Mouse (Mus musculus) embryonic facial prominence, embryonic 13.5 days (tissue): ENCODE results near the gene Oprl1. TPM values are rescaled to one million over a fixed set of nuclear protein-coding genes. Genes with fewer than 3 reads are reported as not detected.

Source experiments
- ATAC-seq: fragments of 200-750 bp; cut with Nextera tagmentation; 2 replicates; pipeline ENCODE4 v1.8.0; 2017; ENCODE audit warnings: low read depth; ENCODE audit not compliant: insufficient number of reproducible peaks, insufficient read depth, low FRiP score, low TSS enrichment
- H3K27ac ChIP-seq: fragments of 300-500 bp; sonication (generic); 2 replicates; pipeline ENCODE4 v1.5.1; 2015; ENCODE audit warnings: moderate library complexity, mild to moderate bottlenecking, inconsistent platforms
- H3K27me3 ChIP-seq: fragments of 300-500 bp; sonication (generic); 2 replicates; pipeline ENCODE4 v1.6.1; 2015; ENCODE audit warnings: mild to moderate bottlenecking, inconsistent platforms
- H3K36me3 ChIP-seq: fragments of 300-500 bp; sonication (generic); 2 replicates; pipeline ENCODE4 v1.6.1; 2015; ENCODE audit warnings: mild to moderate bottlenecking, inconsistent platforms
- H3K4me1 ChIP-seq: fragments of 300-500 bp; sonication (generic); 2 replicates; pipeline ENCODE4 v1.6.1; 2015; ENCODE audit warnings: inconsistent platforms
- H3K4me2 ChIP-seq: fragments of 300-500 bp; sonication (generic); 2 replicates; pipeline ENCODE4 v1.6.1; 2015; ENCODE audit warnings: moderate library complexity, mild to moderate bottlenecking, inconsistent platforms
- H3K4me3 ChIP-seq: fragments of 300-500 bp; sonication (generic); 2 replicates; pipeline ENCODE4 v1.5.1; 2015; ENCODE audit warnings: mild to moderate bottlenecking, inconsistent platforms
- H3K9ac ChIP-seq: fragments of 300-500 bp; sonication (generic); 2 replicates; pipeline ENCODE4 v1.6.1; 2015; ENCODE audit warnings: mild to moderate bottlenecking, inconsistent platforms
- H3K9me3 ChIP-seq: fragments of 300-500 bp; sonication (generic); 2 replicates; pipeline ENCODE4 v1.6.1; 2016; ENCODE audit warnings: inconsistent platforms
- WGBS: fragments of 180-500 bp; shearing (Covaris S2); methylation state at CpG from one replicate; pipeline ENCODE4 v1.1.7; 2015; ENCODE audit warnings: mixed read lengths; 5-methylcytosine and 5-hydroxymethylcytosine counted together
- polyA plus RNA-seq: library from polyadenylated mRNA; unstranded; fragments of >200 nt; fragmentation: Nextera tagmentation; extraction: Ambion mirVana; gene quantifications from 2 replicates; pipeline ENCODE4 v1.2.1, GENCODE M21; 2015

Gene Oprl1
- polyA plus RNA-seq, 1 experiment from 2014 or later = 2.1 TPM

GRCm38 (mm10) chr2:181721200-181721599 is 6.4 kb downstream of the Oprl1 start:
- ATAC-seq = no peak
- Histone ChIP-seq H3K36me3 (no peaks in the 10 kb centered on the region), H3K27ac (no peak overlapping the region), H3K27me3 (no peaks in the 10 kb centered on the region; the same call in 1 of the 2 replicates), H3K9ac (no peak overlapping the region), H3K4me1 (no peaks in the 10 kb centered on the region), H3K4me2 (no peak overlapping the region), H3K4me3 (no peak overlapping the region), H3K9me3 (no peaks in the 10 kb centered on the region)

- Histone ChIP-seq H3K4me1 (no peaks in the 10 kb centered on the region), H3K4me3 (no peak overlapping the region), H3K4me2 (no peak overlapping the region), H3K27ac (no peak overlapping the region), H3K9ac (no peak overlapping the region), H3K27me3 (no peaks in the 10 kb centered on the region; the same call in 1 of the 2 replicates), H3K9me3 (no peaks in the 10 kb centered on the region), H3K36me3 (no peaks in the 10 kb centered on the region)
- 9% methylated on average over 3 of the region's 3 CpGs for WGBS
- ATAC-seq = no peak
Observed at GRCm38 (mm10) chr2:181722213-181722612, 7.4 kb downstream of the Oprl1 start.

- Histone ChIP-seq H3K27ac (no peak overlapping the region), H3K4me2 (no peak overlapping the region), H3K9me3 (no peaks in the 10 kb centered on the region), H3K9ac (no peak overlapping the region), H3K4me3 (no peak overlapping the region), H3K27me3 (no peaks in the 10 kb centered on the region; the same call in 1 of the 2 replicates), H3K4me1 (no peaks in the 10 kb centered on the region), H3K36me3 (no peaks in the 10 kb centered on the region)
- 51% methylated on average over 9 of the region's 9 CpGs for WGBS
- ATAC-seq = no peak
Observed at GRCm38 (mm10) chr2:181727659-181728262, 12.9 kb downstream of the Oprl1 start.

- Histone ChIP-seq H3K27ac (no peak overlapping the region), H3K4me2 (no peak overlapping the region), H3K4me1 (no peaks in the 10 kb centered on the region), H3K36me3 (no peaks in the 10 kb centered on the region), H3K4me3 (no peak overlapping the region), H3K9me3 (no peaks in the 10 kb centered on the region), H3K9ac (no peak overlapping the region), H3K27me3 (no peaks in the 10 kb centered on the region)
- no peak for ATAC-seq
- WGBS = 44% methylated on average over 3 of the region's 3 CpGs
Observed at GRCm38 (mm10) chr2:181730051-181730450, 15.2 kb downstream of the Oprl1 start.

GRCm38 (mm10) chr2:181752626-181753025 is 37.8 kb downstream of the Oprl1 start:
- Histone ChIP-seq H3K4me2 (no peak overlapping the region), H3K27me3 (no peaks in the 10 kb centered on the region), H3K27ac (no peak overlapping the region), H3K36me3 (no peaks in the 10 kb centered on the region), H3K9me3 (no peaks in the 10 kb centered on the region), H3K4me1 (no peaks in the 10 kb centered on the region), H3K4me3 (no peak overlapping the region), H3K9ac (no peak overlapping the region)
- ATAC-seq = no peak
- WGBS = 81% methylated on average over 1 of the region's 1 CpGs

GRCm38 (mm10) chr2:181758147-181758725 is 43.4 kb downstream of the Oprl1 start:
- no peak overlapping the region for H3K4me2 ChIP-seq
- peaks cover 4% of the 10 kb centered on the region; the same call in 1 of the 2 replicates for H3K27me3 ChIP-seq
- H3K4me3 ChIP-seq = no peak overlapping the region
- no peaks in the 10 kb centered on the region for H3K9me3 ChIP-seq
- no peaks in the 10 kb centered on the region for H3K36me3 ChIP-seq
- peaks cover 6% of the 10 kb centered on the region; the same call in 1 of the 2 replicates for H3K4me1 ChIP-seq
- no peak overlapping the region for H3K27ac ChIP-seq
- H3K9ac ChIP-seq = no peak overlapping the region
- 70% methylated on average over 2 of the region's 2 CpGs for WGBS
- ATAC-seq = no peak

- H3K36me3 ChIP-seq = no peaks in the 10 kb centered on the region
- H3K4me1 ChIP-seq = peaks cover 13% of the 10 kb centered on the region; the same call in 1 of the 2 replicates
- no peak for ATAC-seq
- no peaks in the 10 kb centered on the region for H3K9me3 ChIP-seq
- WGBS = 45% methylated on average over 4 of the region's 4 CpGs
- no peak overlapping the region for H3K27ac ChIP-seq
- peaks cover 12% of the 10 kb centered on the region; the same call in 1 of the 2 replicates for H3K27me3 ChIP-seq
- no peak overlapping the region for H3K4me2 ChIP-seq
- H3K4me3 ChIP-seq = no peak overlapping the region
- H3K9ac ChIP-seq = no peak overlapping the region
Observed at GRCm38 (mm10) chr2:181759041-181759440, 44.2 kb downstream of the Oprl1 start.

GRCm38 (mm10) chr2:181763006-181763830 is 48.4 kb downstream of the Oprl1 start, which contains the start of gene Myt1:
TSS of gene Myt1 (plus strand) at chr2:181763332.
- H3K27ac ChIP-seq = no peak within 1 kb of the TSS
- WGBS = 26% methylated on average over 8 of the region's 8 CpGs
- H3K27me3 ChIP-seq = peaks cover 16% of the 10 kb centered on the region; the same call in 1 of the 2 replicates
- ATAC-seq = no peak; the same call in 1 of the 2 replicates
- no peaks in the 10 kb centered on the region for H3K36me3 ChIP-seq
- peak within 1 kb of the TSS; percentile 15; the same call in 1 of the 2 replicates for H3K4me2 ChIP-seq
- H3K4me1 ChIP-seq = peaks cover 13% of the 10 kb centered on the region; the same call in 1 of the 2 replicates
- no peaks in the 10 kb centered on the region for H3K9me3 ChIP-seq
- H3K4me3 ChIP-seq = no peak within 1 kb of the TSS
- no peak within 1 kb of the TSS for H3K9ac ChIP-seq

- Histone ChIP-seq H3K4me1 (peaks cover 13% of the 10 kb centered on the region; the same call in 1 of the 2 replicates), H3K9me3 (no peaks in the 10 kb centered on the region), H3K27ac (no peak overlapping the region), H3K27me3 (peaks cover 16% of the 10 kb centered on the region; the same call in 1 of the 2 replicates), H3K4me2 (0 out of 2 replicates have a peak overlapping the region, but pooled peaks have one; percentile 15), H3K4me3 (no peak overlapping the region), H3K36me3 (no peaks in the 10 kb centered on the region), H3K9ac (no peak overlapping the region)
- ATAC-seq = no peak
- 12% methylated on average over 14 of the region's 14 CpGs for WGBS
Observed at GRCm38 (mm10) chr2:181763886-181764527, 49.2 kb downstream of the Oprl1 start.

GRCm38 (mm10) chr2:181764600-181764999 is 49.8 kb downstream of the Oprl1 start:
- ATAC-seq = no peak
- WGBS = under 1% methylated on average over 10 of the region's 10 CpGs

GRCm38 (mm10) chr2:181765251-181765650 is 50.4 kb downstream of the Oprl1 start:
- H3K4me1 ChIP-seq = peaks cover 13% of the 10 kb centered on the region; the same call in 1 of the 2 replicates
- peaks cover 16% of the 10 kb centered on the region; the same call in 1 of the 2 replicates for H3K27me3 ChIP-seq
- no peak overlapping the region for H3K4me3 ChIP-seq
- no peak overlapping the region for H3K27ac ChIP-seq
- ATAC-seq = no peak
- 79% methylated on average over 4 of the region's 4 CpGs for WGBS
- no peaks in the 10 kb centered on the region for H3K9me3 ChIP-seq
- no peak overlapping the region for H3K9ac ChIP-seq
- no peaks in the 10 kb centered on the region for H3K36me3 ChIP-seq
- H3K4me2 ChIP-seq = no peak overlapping the region

More at GRCm38 (mm10) chr2:181764600-181764999, 49.8 kb downstream of the Oprl1 start:
- peaks cover 16% of the 10 kb centered on the region; the same call in 1 of the 2 replicates for H3K27me3 ChIP-seq
- no peak overlapping the region for H3K4me2 ChIP-seq
- no peaks in the 10 kb centered on the region for H3K36me3 ChIP-seq
- peaks cover 13% of the 10 kb centered on the region; the same call in 1 of the 2 replicates for H3K4me1 ChIP-seq
- H3K4me3 ChIP-seq = no peak overlapping the region
- H3K9me3 ChIP-seq = no peaks in the 10 kb centered on the region
- H3K9ac ChIP-seq = no peak overlapping the region
- no peak overlapping the region for H3K27ac ChIP-seq
